Mouse (Mus musculus): Measurements from ENCODE around the gene Ampd3.

GRCm38 (mm10) chr7:110808962-110809361 lies 41.0 kb downstream of the Ampd3 start:
- TF ChIP-seq CTCF (IDR thresholded peaks at IDR 0.05; ENCODE audit: borderline replicate concordance, insufficient read depth, low read depth, low read length) (no peak), POLR2A (IDR thresholded peaks at IDR 0.05; ENCODE audit: borderline replicate concordance, insufficient read depth, low read length) (no peak)
